Comparison of ENCODE assay signal across 10 mouse cellular contexts in genomic region chr2:5995538-5995937, GRCm38 (mm10). TPM values are rescaled to one million over a fixed set of nuclear protein-coding genes. Genes with fewer than 3 reads are reported as not detected.
A peak's percentile ranks its signal among the peaks of the same experiment; 100 is the strongest.
DNase-seq lines count a peak whose midpoint lies in the region; ATAC-seq and TF ChIP-seq lines count a peak whose summit lies in the region.
"Had no signal": no experiment of that assay in that cellular context is flagged by ENCODE, and none has a peak within 500 bp of the region (broad histone marks: within the 10 kb centered on the region; RNA-seq: fewer than 3 reads in every experiment).

No protein-coding gene starts in this region.

- 0 out of 2 replicates have a peak, but pooled peaks cover 2% of the 10 kb centered on the region for H3K9me3 ChIP-seq in kidney, embryonic 14.5 days (ENCODE audit: control insufficient read depth, low read length)
- H3K9me3 ChIP-seq: embryonic facial prominence, embryonic 12.5 days; lung, embryonic 15.5 days had no signal

- no peak overlapping the region for H3K4me3 ChIP-seq in kidney, adult 2 months (ENCODE audit: insufficient read depth, low read depth, low read length)
- H3K4me3 ChIP-seq in kidney, embryonic 14.5 days (ENCODE audit: low read length), result no peak overlapping the region
- H3K4me3 ChIP-seq: embryonic facial prominence, embryonic 12.5 days; lung, embryonic 15.5 days had no signal

- no peak for TF ChIP-seq POLR2A in kidney, adult 2 months (IDR thresholded peaks at IDR 0.05; ENCODE audit: low read depth, low read length)

- H3K36me3 ChIP-seq in kidney, adult 2 months (ENCODE audit: control insufficient read depth, insufficient read depth, low read length), result no peaks in the 10 kb centered on the region; the same call in 1 of the 2 replicates
- H3K36me3 ChIP-seq in kidney, embryonic 14.5 days (ENCODE audit: control insufficient read depth, insufficient read depth, low read length), result peaks cover 16% of the 10 kb centered on the region; the same call in 1 of the 2 replicates

- peak; percentile 38 for DNase-seq in kidney, adult 2 months
- DNase-seq in CD4-positive helper T cell, adult 2 months (ENCODE audit: low read depth, low spot score), result peak; percentile 38
- DNase-seq in R1 (ENCODE audit: low read depth, low spot score), result peak; percentile 60
- DNase-seq in embryo, embryonic 9.5 days (ENCODE audit: extremely low spot score), result peak; percentile 36
- peak; percentile 45 for DNase-seq in large intestine, adult 2 months (ENCODE audit: low read depth, low spot score)
- DNase-seq in frontal cortex, postnatal 10 days (ENCODE audit: low spot score in 2 of 2), result no peak

- H3K27ac ChIP-seq in kidney, adult 2 months (ENCODE audit: insufficient read depth, low read depth, low read length), result no peak overlapping the region
- no peak overlapping the region for H3K27ac ChIP-seq in kidney, embryonic 14.5 days (ENCODE audit: low read depth, low read length)
- H3K27ac ChIP-seq: embryonic facial prominence, embryonic 12.5 days; lung, embryonic 15.5 days had no signal

- TF ChIP-seq CTCF in kidney, adult 2 months (conservative IDR thresholded peaks at IDR 0.05; ENCODE audit: insufficient read depth, insufficient read length, low read depth, low read length), result no peak

- no peak for ATAC-seq in kidney, embryonic 14.5 days (ENCODE audit: low FRiP score, low TSS enrichment)
- peak; percentile 65; the same call in 1 of the 2 replicates for ATAC-seq in megakaryocyte-erythroid progenitor cell, adult 5-6 weeks (replicated peaks; ENCODE audit: low FRiP score, low TSS enrichment, poor library complexity, severe bottlenecking)

- H3K4me2 ChIP-seq in kidney, embryonic 14.5 days (replicated peaks; ENCODE audit: low read depth, low read length), result no peak overlapping the region
- H3K4me2 ChIP-seq: embryonic facial prominence, embryonic 12.5 days; lung, embryonic 15.5 days had no signal

- H3K4me1 ChIP-seq in kidney, adult 2 months (ENCODE audit: control insufficient read depth, insufficient read depth, low read length), result no peaks in the 10 kb centered on the region
- H3K4me1 ChIP-seq in kidney, embryonic 14.5 days (ENCODE audit: control insufficient read depth, insufficient read depth, low read length), result no peaks in the 10 kb centered on the region
- H3K4me1 ChIP-seq: embryonic facial prominence, embryonic 12.5 days; lung, embryonic 15.5 days had no signal

- no peak overlapping the region for H3K9ac ChIP-seq in kidney, embryonic 14.5 days (ENCODE audit: low read depth, low read length)
- H3K9ac ChIP-seq: embryonic facial prominence, embryonic 12.5 days; lung, embryonic 15.5 days had no signal

- H3K27me3 ChIP-seq in kidney, adult 2 months (replicated peaks; ENCODE audit: control insufficient read depth, insufficient read depth, low read length), result no peaks in the 10 kb centered on the region
- no peaks in the 10 kb centered on the region for H3K27me3 ChIP-seq in kidney, embryonic 14.5 days (ENCODE audit: control insufficient read depth, insufficient read depth, low read length)
- H3K27me3 ChIP-seq: embryonic facial prominence, embryonic 12.5 days; lung, embryonic 15.5 days had no signal

- 15% methylated on average over 5 of the region's 5 CpGs for WGBS in kidney, adult 2 months
- WGBS in kidney, embryonic 14.5 days, result 18% methylated on average over 5 of the region's 5 CpGs
- WGBS in large intestine, adult 2 months, result 5% methylated on average over 5 of the region's 5 CpGs

RNA-seq across cellular contexts. Expression of gene Upf2, which starts 44.3 kb away (rescaled TPM):
- polyA plus RNA-seq in kidney, adult 2 months (2012; rRNA removed), result 2.8 and 4.3 TPM in 2 replicates
- 12.1 and 12.5 TPM in 2 replicates for polyA plus RNA-seq in kidney, embryonic 14.5 days (2014; fragmentation: Nextera tagmentation; extraction: Ambion mirVana)
- 2.5 and 3.8 TPM in 2 replicates for polyA plus RNA-seq in large intestine, adult 2 months (2012; rRNA removed)
- 26.7 and 28.0 TPM in 2 replicates for total RNA-seq in megakaryocyte-erythroid progenitor cell, adult 5-6 weeks (2014; fragmentation: Nextera tagmentation)
- total RNA-seq in megakaryocyte-erythroid progenitor cell, adult 5-6 weeks (2017), result 29.3 and 51.9 TPM in 2 replicates

RNA-seq across cellular contexts. Expression of gene Dhtkd1, which starts 52.9 kb away (rescaled TPM):
- 25.2 and 27.0 TPM in 2 replicates for polyA plus RNA-seq in kidney, adult 2 months (2012; rRNA removed)
- 4.0 and 5.5 TPM in 2 replicates for polyA plus RNA-seq in kidney, embryonic 14.5 days (2014; fragmentation: Nextera tagmentation; extraction: Ambion mirVana)
- polyA plus RNA-seq in large intestine, adult 2 months (2012; rRNA removed), result 0.11 and 0.22 TPM in 2 replicates
- total RNA-seq in megakaryocyte-erythroid progenitor cell, adult 5-6 weeks (2014; fragmentation: Nextera tagmentation), result 2.4 and 2.7 TPM in 2 replicates
- total RNA-seq in megakaryocyte-erythroid progenitor cell, adult 5-6 weeks (2017), result 1.1 and 5.7 TPM in 2 replicates

Comparison
In these comparisons a context has a peak if more than half of its experiments do, and no peak if none do; other contexts are left out.
1. DNase-seq: peak in kidney, adult 2 months (single experiment), CD4-positive helper T cell, adult 2 months (single experiment), R1 (single experiment), embryo, embryonic 9.5 days (single experiment) and large intestine, adult 2 months (single experiment); none in frontal cortex, postnatal 10 days (0 of 2).